Mouse (Mus musculus): ENCODE results near the gene Sulf2.

Gene Sulf2

DNA sequence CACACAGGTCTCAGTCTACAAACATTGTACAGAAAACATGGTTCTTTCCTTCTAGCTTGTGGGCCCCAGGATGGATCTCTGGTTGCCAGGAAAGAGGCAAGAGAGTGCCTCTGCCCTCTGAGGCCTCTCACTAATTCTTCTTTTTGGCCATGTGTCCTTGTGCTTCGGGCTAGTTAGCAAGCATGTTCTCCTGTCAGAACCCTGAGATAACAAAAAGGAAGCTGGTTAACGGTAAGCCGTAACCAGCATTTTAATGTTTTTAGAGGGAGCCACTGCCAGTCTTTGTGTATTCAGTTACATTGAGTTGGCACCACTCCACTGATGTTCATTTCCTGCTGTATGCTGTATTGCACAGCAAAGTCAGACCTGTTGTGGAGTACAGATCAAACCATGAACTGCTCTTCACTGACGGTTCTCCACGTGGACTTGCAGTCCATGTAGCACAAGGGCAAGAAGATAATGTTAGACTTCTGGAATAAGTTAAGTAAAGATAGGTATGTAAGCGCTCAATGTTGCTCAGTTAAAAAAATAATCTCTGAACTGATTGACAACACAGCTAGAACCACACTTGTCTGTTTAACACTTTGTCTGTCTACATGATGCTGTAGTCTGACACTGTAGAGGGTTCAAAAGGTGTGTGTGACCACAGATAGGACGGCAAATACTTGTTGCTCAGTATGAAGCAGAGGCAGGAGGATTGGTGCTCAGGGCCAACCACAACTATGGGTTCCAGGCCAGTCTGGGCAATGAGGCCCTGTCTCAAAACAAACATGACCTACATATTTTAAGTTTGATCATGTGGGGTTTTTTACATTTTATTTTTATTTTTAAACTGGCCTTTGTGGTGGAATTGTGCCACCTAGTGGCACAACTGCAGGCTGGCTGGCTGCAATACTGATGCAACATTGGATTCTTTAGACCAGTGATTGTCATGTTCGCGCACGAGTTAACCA lies 109.6 kb downstream of the Sulf2 start:
- no peak for DNase-seq

DNA sequence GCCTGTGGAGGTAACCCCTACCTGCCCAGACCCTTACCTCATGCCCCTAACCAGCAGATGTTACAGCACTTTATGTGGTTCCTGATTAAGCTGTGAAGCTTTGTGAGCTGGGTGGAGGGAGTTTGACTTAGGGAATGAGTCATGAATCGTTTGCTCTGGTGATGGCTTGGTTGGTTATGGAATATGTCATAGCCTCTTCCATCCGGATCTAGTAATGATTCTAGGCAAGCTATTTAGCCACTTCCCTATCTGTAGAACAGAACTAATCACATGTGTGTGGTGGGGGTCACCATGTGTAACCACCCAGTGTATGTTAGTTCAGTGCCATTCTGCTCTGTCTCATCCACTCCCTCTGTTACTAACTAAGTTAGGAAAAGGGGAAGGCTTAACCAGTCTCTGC lies 110.5 kb downstream of the Sulf2 start:
- no peak for DNase-seq

DNA sequence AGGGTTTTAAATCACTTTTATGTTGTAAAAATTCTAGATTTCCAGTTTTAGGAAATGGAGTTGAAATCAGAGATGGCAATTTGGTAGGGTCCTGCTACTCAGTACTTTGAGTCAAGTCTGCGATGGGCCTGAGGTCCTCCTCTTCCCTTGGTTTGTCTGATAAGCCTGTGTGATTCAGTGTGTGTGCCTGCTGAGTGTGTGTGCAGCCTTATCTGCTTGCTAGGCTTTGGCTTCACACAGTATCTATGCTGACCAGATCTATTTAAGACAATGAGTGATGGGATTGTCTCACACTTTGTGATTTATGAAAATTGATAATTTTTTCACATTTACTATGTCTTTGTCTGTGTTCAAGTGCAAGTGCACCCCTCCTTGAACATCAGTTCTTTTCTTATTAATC lies 112.9 kb downstream of the Sulf2 start:
- no peak for DNase-seq

DNA sequence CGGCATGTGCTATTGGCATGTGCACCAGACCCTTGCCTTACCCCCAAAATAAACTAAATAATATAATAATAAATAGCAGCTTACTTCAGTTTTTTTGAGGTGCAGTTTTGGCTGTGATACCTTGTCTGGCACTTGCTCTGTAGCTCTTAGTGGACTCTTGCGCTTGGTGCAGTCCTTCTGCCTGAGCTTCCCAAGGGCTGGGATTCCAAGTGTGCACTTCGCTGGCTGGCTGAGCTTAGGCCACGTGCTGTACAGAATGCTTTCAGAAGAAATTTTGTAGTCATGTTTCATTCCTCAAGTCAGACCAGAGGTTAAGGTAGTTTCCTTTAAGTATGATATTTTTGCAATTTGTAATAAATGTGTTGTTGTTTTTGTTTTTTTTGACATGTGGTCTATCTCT lies 115.8 kb downstream of the Sulf2 start:
- no peak for DNase-seq

DNA sequence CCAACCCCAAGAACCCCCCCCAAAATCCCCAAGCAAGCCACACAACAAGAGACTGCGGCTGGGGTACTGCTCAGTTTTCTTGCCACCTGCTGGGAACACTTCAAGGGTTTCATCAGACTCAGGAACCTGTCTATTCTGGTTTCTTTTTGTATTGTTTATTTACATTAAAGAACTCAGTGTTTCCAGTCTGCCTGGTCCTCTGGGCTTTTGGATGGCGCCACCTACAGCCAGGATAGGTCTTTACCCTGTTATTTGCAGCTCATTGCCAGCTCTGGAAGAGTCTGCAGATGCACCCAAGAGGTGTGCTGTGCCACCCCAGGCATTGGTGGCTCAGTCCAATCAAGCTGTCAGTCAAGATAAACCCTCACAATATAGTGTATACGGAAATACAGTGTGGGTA lies 119.7 kb downstream of the Sulf2 start:
- no peak for DNase-seq

DNA sequence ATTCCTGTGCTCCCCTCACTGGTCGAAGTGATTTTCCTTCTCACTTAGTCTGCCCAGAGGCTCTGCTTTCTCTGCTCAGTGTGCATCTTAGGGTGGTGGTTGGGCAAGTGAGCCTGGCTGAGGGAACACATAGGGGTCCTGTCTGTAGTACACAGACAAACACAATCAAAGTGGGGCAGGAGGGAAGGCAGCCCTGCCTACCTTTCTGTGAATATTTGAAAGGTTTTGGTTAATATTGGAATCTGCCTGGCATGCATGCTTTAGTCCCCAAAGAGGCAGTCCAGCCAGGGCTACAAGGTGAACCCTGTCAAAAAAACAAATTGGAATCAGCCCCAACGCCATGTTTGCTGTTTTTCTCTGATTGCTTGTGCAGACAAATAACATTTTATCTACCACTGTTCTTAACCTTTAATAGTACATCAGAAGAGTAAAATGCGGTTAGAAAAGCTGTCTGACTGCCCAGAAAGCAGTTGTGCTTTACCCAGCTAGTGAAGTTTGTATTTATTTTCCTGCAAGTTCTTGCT lies 120.4 kb downstream of the Sulf2 start:
- DNase-seq: no peak

DNA sequence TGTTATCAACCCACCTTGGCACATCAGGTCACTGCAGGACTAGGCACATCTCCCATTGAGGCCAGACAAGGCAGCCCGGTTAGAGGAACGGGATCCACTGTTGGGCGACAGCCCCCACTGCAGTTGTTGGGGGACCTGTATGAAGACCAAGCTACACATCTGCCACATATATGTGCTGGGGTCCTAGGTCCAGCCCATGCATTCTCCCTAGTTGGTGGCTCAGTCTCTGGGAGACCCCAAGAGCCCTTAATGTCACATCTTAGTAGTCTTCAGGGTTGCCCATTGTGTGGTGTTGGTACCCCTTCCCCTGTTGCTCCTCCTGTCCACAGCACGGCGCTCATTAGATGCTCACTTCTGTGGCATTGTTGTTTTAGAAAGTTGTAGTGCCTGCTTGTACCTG lies 122.8 kb downstream of the Sulf2 start:
- no peak for DNase-seq

DNA sequence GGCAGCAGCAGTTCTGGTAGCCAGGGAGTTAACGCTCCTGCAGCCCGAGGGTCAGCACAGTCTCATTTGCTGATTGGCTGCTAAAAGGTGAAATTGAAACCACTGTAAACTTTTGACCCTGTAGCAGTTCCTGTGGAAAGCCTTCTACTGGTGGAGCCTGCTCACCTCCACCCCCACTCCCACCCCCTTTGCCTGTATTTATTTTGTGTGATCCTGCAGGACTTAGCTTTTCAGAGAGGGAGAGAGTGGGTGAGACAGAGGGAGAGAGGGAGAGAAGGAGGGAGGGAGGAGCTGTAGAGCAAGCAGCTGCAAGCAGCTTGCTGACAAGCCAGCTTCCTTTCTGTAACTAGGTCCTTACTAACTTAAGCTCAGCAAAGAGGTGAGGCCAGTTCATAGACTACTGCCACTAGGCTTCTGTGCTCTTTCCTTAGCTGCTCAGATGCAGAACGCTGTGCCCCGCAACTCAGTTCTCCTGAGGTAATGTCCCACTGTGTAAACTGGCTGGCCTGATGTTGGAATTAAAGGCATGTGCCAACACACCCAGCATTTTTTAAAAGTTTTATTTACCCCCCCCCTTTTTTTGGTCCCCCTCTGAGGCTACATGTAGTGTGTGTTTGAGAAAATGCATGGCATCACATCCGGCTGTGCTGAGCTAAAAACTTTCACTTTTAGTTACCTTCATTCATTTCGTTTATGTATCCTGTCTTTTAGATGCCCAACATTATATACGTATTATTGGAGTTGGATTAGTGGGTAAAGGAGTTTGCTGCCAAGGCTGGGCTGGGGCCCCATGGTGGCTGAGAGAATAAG lies 124.1 kb downstream of the Sulf2 start:
- DNase-seq: no peak

DNA sequence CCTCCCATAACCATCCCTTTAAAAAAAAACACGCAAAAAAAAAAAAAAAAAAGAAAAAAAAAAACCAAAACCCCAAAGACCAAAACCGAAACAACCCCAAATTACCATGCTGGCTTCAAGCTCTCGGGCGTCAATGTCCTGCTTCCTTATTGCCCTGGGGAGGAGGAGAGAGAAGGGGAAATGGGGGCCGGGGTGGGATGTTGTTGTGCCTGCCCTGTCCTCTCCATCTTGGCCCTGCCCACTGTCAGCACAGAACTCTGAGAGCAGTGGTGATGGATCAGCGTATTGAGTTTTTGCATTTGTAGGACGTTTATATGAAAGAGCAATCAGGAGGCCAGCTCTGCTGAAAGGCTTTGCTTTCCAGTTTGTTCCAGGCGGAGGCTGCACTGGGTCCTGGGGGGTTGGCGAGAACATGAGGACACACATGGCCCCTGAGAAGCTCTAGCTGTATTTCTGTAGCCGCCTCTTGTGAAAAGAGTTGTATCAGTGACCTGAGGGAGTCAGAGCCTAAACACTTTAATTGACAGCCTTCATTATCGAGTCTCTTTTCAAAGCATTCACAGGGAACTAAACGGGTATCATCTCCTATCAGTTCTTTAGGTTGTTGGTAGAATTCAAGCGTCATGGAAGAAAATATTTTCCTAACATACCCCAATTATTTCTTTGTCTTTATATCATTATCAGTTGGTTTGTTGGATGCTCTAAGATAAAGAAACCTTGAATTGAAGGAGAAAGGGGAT lies 125.0 kb downstream of the Sulf2 start:
- no peak for DNase-seq

DNA sequence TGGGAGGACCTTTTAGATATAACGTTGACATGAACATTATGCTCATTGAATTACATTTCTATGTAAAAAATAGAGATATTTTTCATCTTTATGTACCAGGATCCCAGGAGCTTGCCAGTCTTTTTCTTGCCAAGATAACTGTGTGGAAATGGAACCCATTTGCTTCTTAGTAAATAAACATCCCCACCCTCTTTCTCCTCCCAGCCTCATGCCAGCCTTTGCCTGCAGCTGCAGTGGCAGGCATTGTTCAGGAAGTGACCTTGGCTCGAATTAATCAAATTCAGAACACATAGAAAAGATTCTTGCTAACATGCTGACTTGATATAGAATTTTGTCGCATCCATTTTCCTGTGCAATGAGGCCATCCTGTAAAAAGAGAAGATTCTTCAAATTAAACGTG lies 126.2 kb downstream of the Sulf2 start:
- DNase-seq: no peak

DNA sequence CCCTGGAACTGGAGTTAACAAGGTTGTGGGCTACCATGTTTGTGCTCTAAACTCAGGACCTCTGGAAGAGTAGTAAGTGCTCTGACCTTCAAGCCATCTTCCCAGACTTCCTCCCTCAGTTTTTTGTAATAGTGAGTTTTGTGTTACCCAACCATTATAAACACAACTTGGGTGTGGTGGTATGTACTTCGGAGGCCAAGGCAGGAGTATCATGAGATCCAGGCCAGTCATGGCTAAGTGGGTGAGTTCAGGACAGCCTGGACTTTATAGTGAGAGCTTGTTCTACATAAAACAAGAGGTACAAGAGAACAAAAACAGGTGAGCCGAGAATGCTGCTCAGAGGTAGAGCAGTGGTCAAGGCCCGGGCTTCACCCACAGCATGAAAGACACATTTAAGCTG lies 127.6 kb downstream of the Sulf2 start:
- no peak for DNase-seq

DNA sequence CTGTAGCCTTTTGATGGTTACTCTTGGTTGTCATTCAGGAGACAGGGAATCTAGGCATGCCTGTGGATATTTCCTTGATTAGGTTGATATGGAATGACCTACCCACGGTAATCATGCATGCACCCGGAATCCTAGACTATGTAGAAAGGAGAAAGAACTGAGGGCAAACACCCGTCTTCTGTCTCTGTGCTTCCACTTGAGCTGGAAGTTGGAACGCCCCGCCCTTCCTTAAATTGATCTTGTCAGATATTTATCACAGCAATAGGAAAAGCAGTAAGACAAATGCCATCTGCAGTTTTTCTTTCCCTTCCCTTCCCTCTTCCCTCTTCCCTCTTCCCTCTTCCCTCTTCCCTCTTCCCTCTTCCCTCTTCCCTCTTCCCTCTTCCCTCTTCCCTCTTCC lies 129.5 kb downstream of the Sulf2 start:
- no peak for DNase-seq

DNA sequence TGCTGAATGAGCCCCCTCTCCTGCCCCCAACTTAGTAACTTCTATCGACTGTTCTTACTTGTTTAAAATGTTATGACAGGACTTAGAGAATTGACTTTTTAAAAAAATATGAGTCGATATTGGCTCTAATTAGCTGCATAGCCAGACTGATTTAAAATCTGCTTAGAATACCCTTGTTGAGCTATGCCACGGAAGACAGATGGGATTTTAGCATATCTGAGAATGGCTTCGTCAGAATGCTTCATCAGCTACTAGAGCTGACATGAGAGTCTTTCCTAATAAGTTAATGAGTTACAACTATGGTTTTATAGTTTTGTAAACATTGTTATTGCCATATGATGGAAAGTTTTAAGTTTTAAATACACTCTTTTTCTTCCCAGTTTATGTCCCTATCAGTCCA lies 130.8 kb downstream of the Sulf2 start:
- DNase-seq: no peak

DNA sequence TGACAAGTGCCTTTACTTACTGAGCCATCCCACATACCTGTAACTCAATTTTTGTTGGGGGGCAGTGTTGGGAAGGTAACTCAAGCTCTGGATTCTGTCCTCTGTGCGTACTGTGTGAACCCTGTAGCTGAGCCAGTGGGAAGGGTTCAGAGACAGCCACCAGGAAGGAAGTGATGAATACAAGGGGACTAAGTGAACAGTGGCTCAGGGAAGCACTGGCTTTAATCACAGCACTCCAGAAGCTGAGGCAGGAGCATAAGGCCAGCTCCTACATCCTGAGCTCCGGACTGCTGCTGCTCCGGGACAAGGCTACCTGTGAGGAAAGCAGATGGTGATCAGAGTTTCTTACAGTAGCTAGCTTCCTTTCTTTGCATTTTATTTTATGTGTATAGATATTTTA lies 131.4 kb downstream of the Sulf2 start:
- DNase-seq: no peak

All from cerebellum, adult 9-11 months (tissue).